Mouse (Mus musculus) liver, postnatal 0 days (tissue): ENCODE results near the gene Ap3b2.

ENCODE experiments used
- CTCF ChIP-seq: sonication (generic); IDR thresholded peaks from 2 replicates; pipeline ENCODE4 v1.5.1; 2016; ENCODE audit warnings: antibody characterized with exemption, low read depth
- EP300 ChIP-seq: IDR thresholded peaks from 2 replicates; pipeline ENCODE4 v1.6.1; 2016; ENCODE audit warnings: antibody characterized with exemption, low read depth, mild to moderate bottlenecking

GRCm38 (mm10) chr7:81498181-81498580, 4.5 kb upstream of the Ap3b2 start, which contains the start of gene BC048679:
- TF ChIP-seq CTCF (no peak), EP300 (no peak)
